Mouse (Mus musculus) MEL-GATA-1-ER (cell line): ENCODE data around the gene Mdm2.
A peak's percentile ranks its signal among the peaks of the same experiment; 100 is the strongest.
"Not testable (repeated sequence)": the region's sequence is repeated elsewhere in the genome, so short reads cannot be mapped to it uniquely, and the experiment has no call there.

Experiments
- DNase-seq: peaks from one replicate; pipeline ENCODE4 v3.0.0-alpha.2; 2012; ENCODE audit warnings: low read depth; ENCODE audit errors: extremely low read depth

Mdm2 gene

GRCm38 (mm10) chr10:117749050-117749686 is 38.6 kb upstream of the Mdm2 start:
- no peak for DNase-seq

- no peak for DNase-seq
These were observed 37.9 kb upstream of the Mdm2 start for GRCm38 (mm10) chr10:117748276-117749049.

GRCm38 (mm10) chr10:117747711-117748110 is 37.2 kb upstream of the Mdm2 start:
- no peak for DNase-seq

- DNase-seq, result peak; percentile 66
These were observed 35.8 kb upstream of the Mdm2 start, which contains the start of gene Slc35e3 for GRCm38 (mm10) chr10:117746297-117746883. Slc35e3 (minus strand) TSS chr10:117746365.

GRCm38 (mm10) chr10:117745570-117746296 is 35.2 kb upstream of the Mdm2 start:
- not testable (repeated sequence) for DNase-seq

- no peak for DNase-seq
These were observed 33.4 kb upstream of the Mdm2 start for GRCm38 (mm10) chr10:117743917-117744316.

GRCm38 (mm10) chr10:117743182-117743581 is 32.6 kb upstream of the Mdm2 start:
- no peak for DNase-seq

GRCm38 (mm10) chr10:117742618-117743017 is 32.1 kb upstream of the Mdm2 start:
- DNase-seq, result no peak

- no peak for DNase-seq
These were observed 31.3 kb upstream of the Mdm2 start for GRCm38 (mm10) chr10:117741698-117742475.

GRCm38 (mm10) chr10:117740921-117741320 is 30.4 kb upstream of the Mdm2 start:
- DNase-seq, result no peak

- no peak for DNase-seq
These were observed 29.6 kb upstream of the Mdm2 start for GRCm38 (mm10) chr10:117740171-117740570.

GRCm38 (mm10) chr10:117739648-117739948 is 29.0 kb upstream of the Mdm2 start:
- DNase-seq, result no peak

GRCm38 (mm10) chr10:117738928-117739647 is 28.5 kb upstream of the Mdm2 start:
- no peak for DNase-seq

GRCm38 (mm10) chr10:117738140-117738921 is 27.8 kb upstream of the Mdm2 start:
- DNase-seq, result no peak

- DNase-seq, result not testable (repeated sequence)
These were observed 26.9 kb upstream of the Mdm2 start for GRCm38 (mm10) chr10:117737498-117737897.

- no peak for DNase-seq
These were observed 26.5 kb upstream of the Mdm2 start for GRCm38 (mm10) chr10:117737075-117737474.

- no peak for DNase-seq
These were observed 26.0 kb upstream of the Mdm2 start for GRCm38 (mm10) chr10:117736573-117736972.

GRCm38 (mm10) chr10:117735396-117735795 is 24.8 kb upstream of the Mdm2 start:
- DNase-seq, result not testable (repeated sequence)

- not testable (repeated sequence) for DNase-seq
These were observed 23.7 kb upstream of the Mdm2 start for GRCm38 (mm10) chr10:117734104-117734852.
